Mouse (Mus musculus) liver, embryonic 14.5 days (tissue): ENCODE measurements at regions not wholly inside any gene's neighbourhood (a gene's known extent, or its start where the extent isn't known, plus 50 kb on each side); places are given as distances from the start of the nearest gene placed in this dataset.

Source experiments
- CTCF ChIP-seq: IDR thresholded peaks from 2 replicates; pipeline ENCODE4 v1.5.1; 2016; ENCODE audit warnings: antibody characterized with exemption, low read depth, control low read depth
- EP300 ChIP-seq: IDR thresholded peaks from 2 replicates; pipeline ENCODE4 v1.6.1; 2016; ENCODE audit warnings: antibody characterized with exemption, low read depth

DNA sequence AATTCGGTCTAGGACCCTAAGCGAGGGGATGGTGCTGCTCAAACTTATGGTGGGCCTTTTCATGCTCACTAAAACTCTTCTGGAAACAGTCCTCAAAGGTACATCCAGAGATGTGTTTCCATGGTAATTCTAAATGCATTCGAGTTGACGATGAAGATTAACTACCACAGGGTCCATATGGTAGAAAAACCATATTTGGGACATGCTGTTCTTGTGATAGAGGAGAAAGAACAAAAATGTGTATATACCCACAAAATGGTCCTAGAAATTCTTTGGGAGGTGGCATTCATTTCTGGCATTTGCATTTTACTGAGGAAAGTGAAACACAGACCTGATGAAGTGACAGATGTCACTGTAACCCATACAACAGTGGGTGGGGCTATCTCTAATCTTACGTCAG lies 136.0 kb downstream of the 4933412E24Rik start:
- TF ChIP-seq EP300 (no peak), CTCF (no peak)
